Mouse (Mus musculus) C2C12 (cell line): ENCODE measurements around the gene Peli2.

Source experiments
- CEBPB ChIP-seq: IDR thresholded peaks from one replicate; pipeline ENCODE4 v1.6.1; 2011; ENCODE audit warnings: low read depth, mild to moderate bottlenecking, control low read depth, moderate library complexity
- CTCF ChIP-seq: IDR thresholded peaks from one replicate; pipeline ENCODE4 v1.5.1; 2011; ENCODE audit not compliant: control insufficient read depth, insufficient read depth, insufficient read length
- FOSL1 ChIP-seq: IDR thresholded peaks from one replicate; pipeline ENCODE4 v1.8.0; 2011; ENCODE audit warnings: mild to moderate bottlenecking, low read length; ENCODE audit not compliant: poor library complexity, insufficient read depth, severe bottlenecking
- MAX ChIP-seq: IDR thresholded peaks from one replicate; pipeline ENCODE4 v1.6.1; 2011; ENCODE audit warnings: mild to moderate bottlenecking, control low read depth
- USF1 ChIP-seq: IDR thresholded peaks from one replicate; pipeline ENCODE4 v1.6.1; 2011; ENCODE audit warnings: low read depth, mild to moderate bottlenecking, control low read depth, moderate library complexity

- no peak for TF ChIP-seq CTCF
- no peak for TF ChIP-seq USF1
- no peak for TF ChIP-seq MAX
- TF ChIP-seq CEBPB = no peak
- TF ChIP-seq FOSL1 = no peak
Measured at GRCm38 (mm10) chr14:48132241-48132640, 11.6 kb downstream of the Peli2 start.
